Mouse (Mus musculus) stomach, embryonic 14.5 days (tissue): ENCODE results near the gene Hist1h2ah. TPM values are rescaled to one million over a fixed set of nuclear protein-coding genes. Genes with fewer than 3 reads are reported as not detected.
A peak's percentile ranks its signal among the peaks of the same experiment; 100 is the strongest.

Source experiments
- ATAC-seq: fragments of 200-750 bp; cut with Nextera tagmentation; 2 replicates; pipeline ENCODE4 v1.8.0; 2017; ENCODE audit warnings: low read depth, moderate TSS enrichment; ENCODE audit not compliant: insufficient number of reproducible peaks, insufficient read depth, low FRiP score
- H3K27ac ChIP-seq: fragments of 300-500 bp; sonication (generic); 2 replicates; pipeline ENCODE4 v1.5.1; 2014; ENCODE audit warnings: mild to moderate bottlenecking, low read length, moderate library complexity, mixed read lengths
- H3K27me3 ChIP-seq: fragments of 300-500 bp; sonication (generic); 2 replicates; pipeline ENCODE4 v1.6.1; 2014; ENCODE audit warnings: low read length, control low read depth, mixed read lengths; ENCODE audit not compliant: control insufficient read depth, insufficient read depth
- H3K36me3 ChIP-seq: fragments of 300-500 bp; sonication (generic); 2 replicates; pipeline ENCODE4 v1.6.1; 2014; ENCODE audit warnings: mild to moderate bottlenecking, control low read depth, low read length, moderate library complexity, mixed read lengths; ENCODE audit not compliant: control insufficient read depth, insufficient read depth
- H3K4me1 ChIP-seq: fragments of 300-500 bp; sonication (generic); 2 replicates; pipeline ENCODE4 v1.6.1; 2014; ENCODE audit warnings: low read length, control low read depth, mixed read lengths; ENCODE audit not compliant: control insufficient read depth, insufficient read depth
- H3K4me2 ChIP-seq: fragments of 300-500 bp; sonication (generic); replicated peaks from 2 replicates; pipeline ENCODE4 v1.6.1; 2014; ENCODE audit warnings: low read depth, low read length, control low read depth
- H3K4me3 ChIP-seq: fragments of 300-500 bp; sonication (generic); 2 replicates; pipeline ENCODE4 v1.5.1; 2014; ENCODE audit warnings: low read depth, low read length, control low read depth
- H3K9ac ChIP-seq: fragments of 300-500 bp; sonication (generic); replicated peaks from 2 replicates; pipeline ENCODE4 v1.6.1; 2014; ENCODE audit warnings: low read depth, mild to moderate bottlenecking, control low read depth, low read length, moderate library complexity, mixed read lengths
- H3K9me3 ChIP-seq: fragments of 300-500 bp; sonication (generic); 2 replicates; pipeline ENCODE4 v1.6.1; 2016; ENCODE audit warnings: low read depth, low read length, control low read depth; ENCODE audit not compliant: control insufficient read depth
- WGBS: fragments of 180-500 bp; shearing (Covaris S2); extraction: QIAGEN DNeasy Blood & Tissue Kit; methylation state at CpG from one replicate; pipeline ENCODE4 v1.1.7; 2014; 5-methylcytosine and 5-hydroxymethylcytosine counted together
- polyA plus RNA-seq: library from polyadenylated mRNA; unstranded; fragments of >200 nt; fragmentation: Nextera tagmentation; extraction: Ambion mirVana; gene quantifications from 2 replicates; pipeline ENCODE4 v1.2.1, GENCODE M21; 2014

Hist1h2ah gene
- polyA plus RNA-seq, 1 experiment from 2014 or later, result 10.3 TPM

GRCm38 (mm10) chr13:21998412-21998811 lies 37.0 kb downstream of the Hist1h2ah start:
- ATAC-seq, result no peak
- no peaks in the 10 kb centered on the region for H3K36me3 ChIP-seq
- H3K27ac ChIP-seq, result no peak overlapping the region
- H3K4me3 ChIP-seq, result no peak overlapping the region
- 0 out of 2 replicates have a peak, but pooled peaks cover 3% of the 10 kb centered on the region for H3K4me1 ChIP-seq
- peaks cover 58% of the 10 kb centered on the region for H3K27me3 ChIP-seq
- WGBS, result 31% methylated on average over 3 of the region's 3 CpGs
- H3K9me3 ChIP-seq, result no peaks in the 10 kb centered on the region
- H3K9ac ChIP-seq, result no peak overlapping the region
- H3K4me2 ChIP-seq, result no peak overlapping the region

- Histone ChIP-seq H3K27me3 (peaks cover 54% of the 10 kb centered on the region), H3K4me2 (no peak overlapping the region), H3K9ac (no peak overlapping the region), H3K4me3 (no peak overlapping the region), H3K27ac (no peak overlapping the region), H3K4me1 (0 out of 2 replicates have a peak, but pooled peaks cover 3% of the 10 kb centered on the region), H3K36me3 (no peaks in the 10 kb centered on the region), H3K9me3 (no peaks in the 10 kb centered on the region)
- no peak for ATAC-seq
- WGBS, result 6% methylated on average over 4 of the region's 4 CpGs
Measured at GRCm38 (mm10) chr13:21997821-21998220, 37.5 kb downstream of the Hist1h2ah start.

- 1% methylated on average over 21 of the region's 21 CpGs for WGBS
Measured at GRCm38 (mm10) chr13:21997201-21997820, 38.1 kb downstream of the Hist1h2ah start.

GRCm38 (mm10) chr13:21996840-21997185 lies 38.6 kb downstream of the Hist1h2ah start:
- Histone ChIP-seq H3K4me1 (0 out of 2 replicates have a peak, but pooled peaks cover 3% of the 10 kb centered on the region), H3K9ac (no peak overlapping the region), H3K27ac (no peak overlapping the region), H3K4me2 (peak overlapping the region; percentile 52), H3K9me3 (no peaks in the 10 kb centered on the region), H3K27me3 (peaks cover 51% of the 10 kb centered on the region), H3K4me3 (peak overlapping the region; percentile 33; the same call in 1 of the 2 replicates), H3K36me3 (no peaks in the 10 kb centered on the region)
- 2% methylated on average over 13 of the region's 13 CpGs for WGBS
- ATAC-seq, result no peak

More at GRCm38 (mm10) chr13:21997201-21997820, 38.1 kb downstream of the Hist1h2ah start:
- no peak overlapping the region for H3K27ac ChIP-seq
- no peak for ATAC-seq
- no peaks in the 10 kb centered on the region for H3K36me3 ChIP-seq
- H3K4me1 ChIP-seq, result 0 out of 2 replicates have a peak, but pooled peaks cover 3% of the 10 kb centered on the region
- H3K4me2 ChIP-seq, result peak overlapping the region; percentile 52
- H3K9me3 ChIP-seq, result no peaks in the 10 kb centered on the region
- H3K27me3 ChIP-seq, result peaks cover 51% of the 10 kb centered on the region
- 0 out of 2 replicates have a peak overlapping the region, but pooled peaks have one; percentile 33 for H3K4me3 ChIP-seq
- H3K9ac ChIP-seq, result no peak overlapping the region

- peak overlapping the region; percentile 52 for H3K4me2 ChIP-seq
- H3K36me3 ChIP-seq, result no peaks in the 10 kb centered on the region
- H3K9ac ChIP-seq, result no peak overlapping the region
- no peaks in the 10 kb centered on the region for H3K9me3 ChIP-seq
- no peak overlapping the region for H3K27ac ChIP-seq
- 0 out of 2 replicates have a peak, but pooled peaks cover 3% of the 10 kb centered on the region for H3K4me1 ChIP-seq
- peak overlapping the region; percentile 33 for H3K4me3 ChIP-seq
- ATAC-seq, result no peak
- peaks cover 48% of the 10 kb centered on the region for H3K27me3 ChIP-seq
- 2% methylated on average over 12 of the region's 12 CpGs for WGBS
Measured at GRCm38 (mm10) chr13:21996101-21996839, 39.1 kb downstream of the Hist1h2ah start.

GRCm38 (mm10) chr13:21995331-21995914 lies 39.9 kb downstream of the Hist1h2ah start:
- no peak for ATAC-seq

GRCm38 (mm10) chr13:21994896-21995295 lies 40.5 kb downstream of the Hist1h2ah start:
- no peak for ATAC-seq
- Histone ChIP-seq H3K27me3 (peaks cover 35% of the 10 kb centered on the region), H3K36me3 (no peaks in the 10 kb centered on the region), H3K9me3 (no peaks in the 10 kb centered on the region), H3K9ac (no peak overlapping the region), H3K4me3 (peak overlapping the region; percentile 33), H3K4me2 (peak overlapping the region; percentile 52), H3K4me1 (0 out of 2 replicates have a peak, but pooled peaks cover 3% of the 10 kb centered on the region), H3K27ac (no peak overlapping the region)
- 4% methylated on average over 8 of the region's 8 CpGs for WGBS

More at GRCm38 (mm10) chr13:21995331-21995914, 39.9 kb downstream of the Hist1h2ah start:
- H3K4me2 ChIP-seq, result peak overlapping the region; percentile 52
- no peaks in the 10 kb centered on the region for H3K9me3 ChIP-seq
- no peaks in the 10 kb centered on the region for H3K36me3 ChIP-seq
- no peak overlapping the region for H3K27ac ChIP-seq
- no peak overlapping the region for H3K9ac ChIP-seq
- peak overlapping the region; percentile 33 for H3K4me3 ChIP-seq
- 1% methylated on average over 21 of the region's 21 CpGs for WGBS
- H3K4me1 ChIP-seq, result 0 out of 2 replicates have a peak, but pooled peaks cover 3% of the 10 kb centered on the region
- peaks cover 40% of the 10 kb centered on the region for H3K27me3 ChIP-seq

GRCm38 (mm10) chr13:21993957-21994738 lies 41.2 kb downstream of the Hist1h2ah start:
- H3K27me3 ChIP-seq, result peaks cover 28% of the 10 kb centered on the region
- no peak overlapping the region for H3K9ac ChIP-seq
- 3% methylated on average over 22 of the region's 22 CpGs for WGBS
- H3K27ac ChIP-seq, result no peak overlapping the region
- H3K4me3 ChIP-seq, result no peak overlapping the region
- no peak overlapping the region for H3K4me2 ChIP-seq
- H3K36me3 ChIP-seq, result no peaks in the 10 kb centered on the region
- H3K4me1 ChIP-seq, result 0 out of 2 replicates have a peak, but pooled peaks cover 3% of the 10 kb centered on the region
- no peak for ATAC-seq
- H3K9me3 ChIP-seq, result no peaks in the 10 kb centered on the region
